Mouse (Mus musculus): ENCODE data around the gene Atxn1.

- TF ChIP-seq GATA1 (IDR thresholded peaks at IDR 0.05; ENCODE audit: borderline replicate concordance, low read length) (no peak), FLI1 (IDR thresholded peaks at IDR 0.05; ENCODE audit: low read length) (no peak)
These were observed 113.1 kb downstream of the Atxn1 start for GRCm38 (mm10) chr13:45851746-45852145.
